In the genomic region with DNA sequence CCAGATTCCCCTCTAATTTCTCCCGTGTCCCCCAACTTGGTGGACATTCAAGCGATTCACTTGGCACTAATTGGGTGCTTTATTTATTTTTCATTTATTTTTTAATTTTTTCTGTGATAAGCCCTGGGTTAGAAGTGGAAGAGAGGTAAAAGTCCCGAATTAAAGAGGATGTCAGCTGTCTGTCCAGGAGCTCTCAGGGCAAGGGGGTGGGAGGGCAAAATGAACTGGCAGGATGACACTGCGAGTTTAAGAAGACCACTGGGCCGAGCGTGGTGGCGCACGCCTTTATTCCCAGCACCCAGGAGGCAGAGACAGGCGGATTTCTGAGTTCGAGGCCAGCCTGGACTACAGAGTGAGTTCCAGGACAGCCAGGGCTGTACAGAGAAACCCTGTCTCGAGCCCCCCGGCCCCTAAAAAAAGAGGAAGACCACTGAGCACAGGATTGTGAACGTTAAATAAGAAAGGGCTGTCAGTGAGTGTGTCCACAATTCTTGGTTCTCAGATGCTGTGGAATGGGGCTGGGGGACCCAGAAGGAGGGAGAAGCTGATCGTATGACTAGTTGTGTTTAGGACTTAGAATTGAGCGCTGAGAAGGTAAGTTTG, we compare ENCODE assay signal across 9 mouse cellular contexts. TPM values are rescaled to one million over a fixed set of nuclear protein-coding genes. Genes with fewer than 3 reads are reported as not detected.
DNase-seq lines count a peak whose midpoint lies in the region; ATAC-seq and TF ChIP-seq lines count a peak whose summit lies in the region.
"Had no signal": no experiment of that assay in that cellular context is flagged by ENCODE, and none has a peak within 500 bp of the region (broad histone marks: within the 10 kb centered on the region; RNA-seq: fewer than 3 reads in every experiment).

No protein-coding gene starts in this region.

- peak overlapping the region; percentile 99 for H3K27ac ChIP-seq in kidney, embryonic 15.5 days
- peak overlapping the region; percentile 96 for H3K27ac ChIP-seq in cortical plate, adult 2 months (ENCODE audit: insufficient read depth, low read length)
- H3K27ac ChIP-seq in hindbrain, embryonic 14.5 days = peak overlapping the region; percentile 91
- H3K27ac ChIP-seq in midbrain, embryonic 16.5 days (ENCODE audit: low read length) = no peak overlapping the region

- H3K9ac ChIP-seq in kidney, embryonic 15.5 days = peak overlapping the region; percentile 63; the same call in 1 of the 2 replicates
- H3K9ac ChIP-seq in hindbrain, embryonic 14.5 days = peak overlapping the region; percentile 62; the same call in 1 of the 2 replicates
- H3K9ac ChIP-seq in midbrain, embryonic 16.5 days (ENCODE audit: low read depth, low read length) = peak overlapping the region; percentile 71

- H3K4me3 ChIP-seq in kidney, embryonic 15.5 days (replicated peaks) = peak overlapping the region; percentile 52
- H3K4me3 ChIP-seq in cortical plate, adult 2 months (ENCODE audit: insufficient read depth, low read length) = peak overlapping the region; percentile 57
- peak overlapping the region; percentile 53 for H3K4me3 ChIP-seq in hindbrain, embryonic 14.5 days (replicated peaks; ENCODE audit: low read length)
- H3K4me3 ChIP-seq in midbrain, embryonic 16.5 days (ENCODE audit: low read depth, low read length) = peak overlapping the region; percentile 67

- TF ChIP-seq CTCF in cortical plate, adult 2 months (IDR thresholded peaks at IDR 0.05; ENCODE audit: extremely low read depth, insufficient read depth, low read length) = no peak

- H3K9me3 ChIP-seq in kidney, embryonic 15.5 days (replicated peaks) = no peaks in the 10 kb centered on the region
- no peaks in the 10 kb centered on the region for H3K9me3 ChIP-seq in hindbrain, embryonic 14.5 days (ENCODE audit: control insufficient read depth, low read length)
- no peaks in the 10 kb centered on the region for H3K9me3 ChIP-seq in midbrain, embryonic 16.5 days (replicated peaks; ENCODE audit: control insufficient read depth, low read length, poor library complexity, severe bottlenecking)

- peak overlapping the region; percentile 68 for H3K4me2 ChIP-seq in kidney, embryonic 15.5 days
- H3K4me2 ChIP-seq in hindbrain, embryonic 14.5 days (replicated peaks) = peak overlapping the region; percentile 59
- H3K4me2 ChIP-seq in midbrain, embryonic 16.5 days (ENCODE audit: low read length) = peak overlapping the region; percentile 64

- H3K4me1 ChIP-seq in kidney, embryonic 15.5 days = peaks cover 34% of the 10 kb centered on the region
- H3K4me1 ChIP-seq in cortical plate, adult 2 months (ENCODE audit: control insufficient read depth, insufficient read depth, low read length) = no peaks in the 10 kb centered on the region
- peaks cover 9% of the 10 kb centered on the region for H3K4me1 ChIP-seq in hindbrain, embryonic 14.5 days (replicated peaks; ENCODE audit: control insufficient read depth, insufficient read depth, low read length)
- H3K4me1 ChIP-seq in midbrain, embryonic 16.5 days (ENCODE audit: control insufficient read depth, insufficient read depth, low read length) = peaks cover 10% of the 10 kb centered on the region

- 55% methylated on average over 15 of the region's 15 CpGs for WGBS in kidney, embryonic 15.5 days
- WGBS in hindbrain, embryonic 14.5 days = 50% methylated on average over 15 of the region's 15 CpGs
- 50% methylated on average over 15 of the region's 15 CpGs for WGBS in midbrain, embryonic 16.5 days

- TF ChIP-seq POLR2A in cortical plate, adult 2 months (IDR thresholded peaks at IDR 0.05; ENCODE audit: extremely low read depth, insufficient read depth, low read length) = no peak

- H3K36me3 ChIP-seq in kidney, embryonic 15.5 days = no peaks in the 10 kb centered on the region
- H3K36me3 ChIP-seq in hindbrain, embryonic 14.5 days (replicated peaks; ENCODE audit: control insufficient read depth, insufficient read depth) = no peaks in the 10 kb centered on the region
- no peaks in the 10 kb centered on the region for H3K36me3 ChIP-seq in midbrain, embryonic 16.5 days (ENCODE audit: control insufficient read depth, insufficient read depth, low read length)

- ATAC-seq in kidney, embryonic 15.5 days (replicated peaks; ENCODE audit: low FRiP score) = no peak
- ATAC-seq in hindbrain, embryonic 14.5 days (ENCODE audit: low FRiP score) = no peak
- no peak for ATAC-seq in midbrain, embryonic 16.5 days
- no peak for ATAC-seq in granulocyte monocyte progenitor cell, adult 5-6 weeks (replicated peaks; ENCODE audit: poor library complexity, severe bottlenecking)

- no peaks in the 10 kb centered on the region for H3K27me3 ChIP-seq in kidney, embryonic 15.5 days
- H3K27me3 ChIP-seq in hindbrain, embryonic 14.5 days (ENCODE audit: control insufficient read depth, insufficient read depth, low read length) = peaks cover 15% of the 10 kb centered on the region
- peaks cover 10% of the 10 kb centered on the region for H3K27me3 ChIP-seq in midbrain, embryonic 16.5 days (ENCODE audit: control insufficient read depth, insufficient read depth, low read depth, low read length)

- no peak for DNase-seq in kidney, adult 9 months
- DNase-seq in hindbrain, embryonic 14.5 days (ENCODE audit: low spot score) = no peak
- DNase-seq in layer of hippocampus, adult 8-10 months (ENCODE audit: low spot score in 2 of 2) = no peak
- DNase-seq in c-Kit-positive CD71-positive TER-119-positive erythroid progenitor cells, embryonic 14.5 days (ENCODE audit: low spot score) = no peak

RNA-seq across cellular contexts. Expression of a gene that starts 3.8 kb away (rescaled TPM):
- 81.1 and 82.0 TPM in 2 replicates for polyA plus RNA-seq in kidney, embryonic 15.5 days (2015; fragmentation: Nextera tagmentation; extraction: Ambion mirVana)
- polyA plus RNA-seq in cortical plate, adult 2 months (2012; rRNA removed) = 25.4 and 26.8 TPM in 2 replicates
- 20.3 and 20.8 TPM in 2 replicates for polyA plus RNA-seq in hindbrain, embryonic 14.5 days (2014; fragmentation: Nextera tagmentation; extraction: Ambion mirVana)
- 12.5 and 13.7 TPM in 2 replicates for polyA plus RNA-seq in midbrain, embryonic 16.5 days (2015; fragmentation: Nextera tagmentation; extraction: Ambion mirVana)
- 10 to 100 TPM; 27.6 to 33.4 (median 31.6) TPM for total RNA-seq in layer of hippocampus, adult 8-10 months (2022)
- total RNA-seq in granulocyte monocyte progenitor cell, adult 5-6 weeks (2014; fragmentation: Nextera tagmentation) = 81.8 and 98.1 TPM in 2 replicates
- total RNA-seq in granulocyte monocyte progenitor cell, adult 5-6 weeks (2017) = 27.7 and 33.9 TPM in 2 replicates

RNA-seq across cellular contexts. Expression of a gene that starts 12.5 kb away (rescaled TPM):
- 3.8 and 5.9 TPM in 2 replicates for polyA plus RNA-seq in kidney, embryonic 15.5 days (2015; fragmentation: Nextera tagmentation; extraction: Ambion mirVana)
- polyA plus RNA-seq in cortical plate, adult 2 months (2012; rRNA removed) = 7.6 and 8.9 TPM in 2 replicates
- 2.7 and 2.9 TPM in 2 replicates for polyA plus RNA-seq in hindbrain, embryonic 14.5 days (2014; fragmentation: Nextera tagmentation; extraction: Ambion mirVana)
- polyA plus RNA-seq in midbrain, embryonic 16.5 days (2015; fragmentation: Nextera tagmentation; extraction: Ambion mirVana) = 1.2 and 2.4 TPM in 2 replicates
- 10 to 100 TPM in 2 of 4 experiments, 1 to 10 TPM in 2; 5.5 to 68.6 (median 30.6) TPM for total RNA-seq in layer of hippocampus, adult 8-10 months (2022)
- total RNA-seq in granulocyte monocyte progenitor cell, adult 5-6 weeks (2014; fragmentation: Nextera tagmentation) = 0.38 and 0.49 TPM in 2 replicates
- total RNA-seq in granulocyte monocyte progenitor cell, adult 5-6 weeks (2017) = 0.26 and 0.69 TPM in 2 replicates

RNA-seq across cellular contexts. Expression of a gene that starts 21.7 kb away (rescaled TPM):
- polyA plus RNA-seq in kidney, embryonic 15.5 days (2015; fragmentation: Nextera tagmentation; extraction: Ambion mirVana) = 11.5 and 12.3 TPM in 2 replicates
- 0.56 and 0.66 TPM in 2 replicates for polyA plus RNA-seq in cortical plate, adult 2 months (2012; rRNA removed)
- polyA plus RNA-seq in hindbrain, embryonic 14.5 days (2014; fragmentation: Nextera tagmentation; extraction: Ambion mirVana) = 0.16 and 0.34 TPM in 2 replicates
- polyA plus RNA-seq in midbrain, embryonic 16.5 days (2015; fragmentation: Nextera tagmentation; extraction: Ambion mirVana) = 0.24 and 0.35 TPM in 2 replicates
- total RNA-seq in layer of hippocampus, adult 8-10 months (2022) = under 1 TPM; 0.71 to 0.92 (median 0.82) TPM
- total RNA-seq in granulocyte monocyte progenitor cell, adult 5-6 weeks (2014; fragmentation: Nextera tagmentation) = 0.09 TPM in 1 of 2 replicates, not detected in the other
- total RNA-seq in granulocyte monocyte progenitor cell, adult 5-6 weeks (2017) = not detected in 2 replicates

RNA-seq across cellular contexts. Expression of a gene that starts 25.6 kb away (rescaled TPM):
- polyA plus RNA-seq in kidney, embryonic 15.5 days (2015; fragmentation: Nextera tagmentation; extraction: Ambion mirVana) = 0.67 and 0.82 TPM in 2 replicates
- 4.6 and 5.1 TPM in 2 replicates for polyA plus RNA-seq in cortical plate, adult 2 months (2012; rRNA removed)
- polyA plus RNA-seq in hindbrain, embryonic 14.5 days (2014; fragmentation: Nextera tagmentation; extraction: Ambion mirVana) = 1.2 and 1.7 TPM in 2 replicates
- polyA plus RNA-seq in midbrain, embryonic 16.5 days (2015; fragmentation: Nextera tagmentation; extraction: Ambion mirVana) = 2.0 and 2.5 TPM in 2 replicates
- total RNA-seq in layer of hippocampus, adult 8-10 months (2022) = 1 to 10 TPM; 1.7 to 3.3 (median 2.2) TPM
- total RNA-seq in granulocyte monocyte progenitor cell, adult 5-6 weeks (2014; fragmentation: Nextera tagmentation) = 1.9 TPM in 1 of 2 replicates, not detected in the other
- total RNA-seq in granulocyte monocyte progenitor cell, adult 5-6 weeks (2017) = not detected in 2 replicates
- polyA plus RNA-seq: activated CD4-positive, CD25-positive, alpha-beta regulatory T cell, adult 4 months had no signal
